Mouse (Mus musculus) CH12.LX (cell line): ENCODE results near the gene Rnf144a.

ENCODE experiments used
- EP300 ChIP-seq: IDR thresholded peaks from 2 replicates; pipeline ENCODE4 v1.6.1; 2011; ENCODE audit warnings: low read length, improper control_type of control experiment
- POLR2A ChIP-seq: IDR thresholded peaks from 2 replicates; pipeline ENCODE4 v1.6.1; 2011; ENCODE audit warnings: low read depth, mild to moderate bottlenecking, improper control_type of control experiment, low read length
- RAD21 ChIP-seq: IDR thresholded peaks from 2 replicates; pipeline ENCODE4 v1.6.1; 2011; ENCODE audit warnings: low read depth, mild to moderate bottlenecking, low read length, improper control_type of control experiment, moderate library complexity
- SMC3 ChIP-seq: IDR thresholded peaks from 2 replicates; pipeline ENCODE4 v1.6.1; 2011; ENCODE audit warnings: low read depth, low read length, improper control_type of control experiment
- TCF12 ChIP-seq: IDR thresholded peaks from 2 replicates; pipeline ENCODE4 v1.6.1; 2014; ENCODE audit warnings: low read depth, mild to moderate bottlenecking, inconsistent platforms, low read length, improper control_type of control experiment
- ZNF384 ChIP-seq: IDR thresholded peaks from 2 replicates; pipeline ENCODE4 v1.6.1; 2012; ENCODE audit warnings: low read depth, low read length, improper control_type of control experiment, inconsistent platforms

DNA sequence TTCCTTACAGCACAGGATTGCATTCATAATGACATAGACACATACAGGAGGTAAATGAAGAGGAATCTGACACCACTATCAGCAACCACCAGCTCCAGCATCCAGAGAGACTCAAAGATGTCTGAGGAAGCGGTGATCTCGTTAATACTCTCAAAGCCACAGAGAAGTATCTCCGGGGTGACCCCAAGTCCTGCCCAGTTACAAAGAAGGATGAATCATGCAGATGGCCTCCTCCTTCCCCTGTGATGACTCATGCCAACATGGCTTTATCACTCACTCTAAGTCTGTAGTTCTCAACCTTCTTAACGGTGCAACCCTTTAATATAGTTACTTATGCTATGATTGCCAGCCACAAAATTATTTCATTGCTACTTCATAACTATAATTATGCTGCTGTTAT, 74.4 kb downstream of the Rnf144a start:
- TF ChIP-seq SMC3 (no peak), POLR2A (no peak), RAD21 (no peak), EP300 (no peak), ZNF384 (no peak), TCF12 (no peak)
